Mouse (Mus musculus) retina, postnatal 1 day (tissue): ENCODE results near the gene Got2.
A peak's percentile ranks its signal among the peaks of the same experiment; 100 is the strongest.

Source experiments
- DNase-seq: peaks from one replicate; pipeline ENCODE4 v3.0.0-alpha.2; 2012

Got2 gene

GRCm38 (mm10) chr8:95888285-95889136, at the start of gene Got2:
TSS of gene Got2 (minus strand) at chr8:95888547.
- DNase-seq, result peak; percentile 96

DNA sequence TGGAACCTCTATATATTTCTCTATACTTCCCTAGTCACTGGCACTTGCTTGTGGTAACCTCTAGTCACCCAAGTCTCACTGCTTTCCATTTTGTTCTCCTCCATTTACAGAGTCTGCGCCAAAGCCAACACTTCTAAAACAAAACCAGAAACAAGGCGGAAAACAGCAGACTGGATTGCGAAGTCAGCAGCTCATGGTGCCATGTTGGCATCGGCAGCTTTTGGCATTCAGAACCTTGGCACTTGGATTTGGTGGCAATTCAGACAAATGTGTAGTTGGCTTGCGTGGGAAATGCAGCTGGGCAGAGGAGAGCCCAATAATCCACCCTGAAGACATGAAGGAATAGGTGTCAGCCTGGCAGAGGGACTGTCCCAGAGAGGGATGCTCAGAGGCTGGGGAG, 44.5 kb upstream of the Got2 start:
- DNase-seq, result no peak

- DNase-seq, result no peak
These were observed 41.5 kb upstream of the Got2 start for GRCm38 (mm10) chr8:95929821-95930220.

DNA sequence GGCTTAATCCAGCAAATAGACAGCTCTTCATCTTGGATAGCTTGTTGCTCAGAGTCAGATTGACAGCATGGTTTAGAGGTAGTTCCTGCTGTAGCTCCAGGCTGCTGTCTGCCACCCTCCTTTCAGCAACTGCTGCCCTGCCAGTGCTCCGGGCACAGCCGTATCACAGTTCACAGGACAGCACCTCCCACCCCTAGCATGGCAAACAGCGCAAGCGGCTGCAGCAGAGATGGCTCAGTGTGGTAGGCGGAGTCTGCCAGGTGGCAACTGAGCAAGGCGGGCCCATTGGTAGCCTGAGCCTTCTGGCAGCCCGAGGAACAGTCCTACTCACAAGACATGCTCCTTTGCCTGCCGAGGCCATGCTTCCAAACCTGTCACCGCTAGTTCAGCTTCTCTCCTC, 27.8 kb upstream of the Got2 start:
- peak; percentile 77 for DNase-seq

DNA sequence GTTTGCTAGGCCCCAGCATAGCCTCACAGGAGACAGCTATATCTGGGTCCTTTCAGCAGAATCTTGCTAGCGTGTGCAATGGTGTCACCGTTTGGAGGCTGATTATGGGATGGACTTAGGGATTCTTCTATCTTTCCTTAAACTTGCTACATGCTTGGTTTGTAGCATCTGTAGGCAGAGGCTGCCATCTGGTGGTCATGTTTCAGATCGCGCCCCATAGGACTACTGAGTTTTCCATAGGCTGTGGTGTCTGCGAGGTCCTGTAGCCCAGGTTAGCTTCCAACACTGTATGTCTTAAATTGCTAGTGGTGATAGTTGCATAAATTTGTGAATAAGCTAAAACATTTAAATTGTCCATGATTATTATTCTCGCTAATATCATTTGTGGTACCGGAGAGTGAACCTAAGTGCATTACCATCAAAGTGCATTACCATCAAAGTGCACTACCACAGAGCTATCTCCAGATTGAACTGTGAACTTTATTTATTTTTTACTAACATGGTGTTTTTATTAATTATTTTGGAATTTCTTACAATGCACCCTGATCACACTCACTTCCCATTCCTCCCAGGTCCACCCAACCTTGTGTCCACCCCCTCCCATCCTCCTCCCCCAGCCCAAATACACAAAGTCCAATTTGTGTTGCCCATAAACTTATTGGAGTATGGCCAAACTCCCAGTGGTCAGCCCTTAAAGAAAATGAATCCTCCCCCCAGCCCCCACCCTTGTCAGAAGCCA, 26.7 kb upstream of the Got2 start:
- DNase-seq, result peak; percentile 82

DNA sequence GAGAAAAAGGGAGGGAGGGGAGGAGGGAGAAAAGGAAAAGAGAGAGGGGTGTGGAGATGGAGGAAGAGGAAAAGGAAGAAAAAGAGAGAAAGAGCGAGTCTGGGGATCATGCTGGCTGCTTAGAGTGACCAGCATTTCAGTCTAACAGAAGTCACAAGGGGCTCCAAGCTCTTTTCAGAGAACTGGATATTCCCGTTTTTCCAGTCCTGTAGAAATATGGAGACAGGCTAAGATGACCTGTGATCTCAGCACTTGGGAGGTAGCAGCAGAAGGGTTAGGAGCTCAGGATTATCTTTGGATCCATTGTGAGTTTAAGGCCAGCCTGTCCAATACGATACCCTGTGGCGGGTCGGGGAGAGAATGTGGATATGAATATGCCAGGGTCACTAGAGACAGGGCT, 22.9 kb upstream of the Got2 start:
- DNase-seq, result no peak

- DNase-seq, result no peak
These were observed 19.5 kb upstream of the Got2 start for GRCm38 (mm10) chr8:95907885-95908284.

DNA sequence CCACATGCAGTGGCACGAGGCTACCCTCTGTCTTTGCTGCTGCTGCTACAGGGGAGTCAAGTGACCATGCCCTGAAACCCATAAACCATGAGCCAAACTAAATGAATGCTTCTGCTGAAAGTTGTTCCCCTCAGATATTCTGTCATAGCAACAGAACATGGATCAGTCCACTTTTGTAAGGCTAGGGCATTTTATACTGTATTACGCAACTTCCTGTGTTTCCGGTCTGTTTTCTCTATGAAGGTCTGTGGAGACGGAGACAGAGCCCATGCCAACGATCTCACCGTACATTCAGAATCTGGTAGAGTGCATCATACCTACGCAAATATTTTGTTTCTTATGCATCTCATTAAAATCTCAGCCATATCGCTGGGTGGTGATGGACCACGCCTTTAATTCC, 18.4 kb upstream of the Got2 start:
- DNase-seq, result no peak

- DNase-seq, result peak; percentile 58
These were observed 13.5 kb upstream of the Got2 start for GRCm38 (mm10) chr8:95901864-95902263.

DNA sequence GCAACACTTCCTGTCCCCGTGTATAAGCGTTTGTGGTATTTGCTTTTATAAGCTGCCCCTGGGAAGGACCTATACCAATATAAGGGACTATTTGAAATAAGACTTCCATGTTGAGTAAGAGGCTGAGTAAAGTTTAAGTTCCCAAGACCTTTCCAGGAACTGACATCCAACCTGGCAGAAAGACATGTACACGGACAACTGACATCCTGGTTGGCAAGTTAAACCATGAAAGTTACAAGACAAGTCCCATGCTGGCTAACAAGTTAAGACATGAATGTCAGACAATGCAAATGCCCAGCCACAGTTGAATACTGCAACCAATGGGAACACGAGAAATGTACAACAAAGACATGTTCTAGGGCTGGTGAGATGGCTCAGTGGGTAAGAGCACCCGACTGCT, 5.4 kb upstream of the Got2 start:
- DNase-seq, result no peak

DNA sequence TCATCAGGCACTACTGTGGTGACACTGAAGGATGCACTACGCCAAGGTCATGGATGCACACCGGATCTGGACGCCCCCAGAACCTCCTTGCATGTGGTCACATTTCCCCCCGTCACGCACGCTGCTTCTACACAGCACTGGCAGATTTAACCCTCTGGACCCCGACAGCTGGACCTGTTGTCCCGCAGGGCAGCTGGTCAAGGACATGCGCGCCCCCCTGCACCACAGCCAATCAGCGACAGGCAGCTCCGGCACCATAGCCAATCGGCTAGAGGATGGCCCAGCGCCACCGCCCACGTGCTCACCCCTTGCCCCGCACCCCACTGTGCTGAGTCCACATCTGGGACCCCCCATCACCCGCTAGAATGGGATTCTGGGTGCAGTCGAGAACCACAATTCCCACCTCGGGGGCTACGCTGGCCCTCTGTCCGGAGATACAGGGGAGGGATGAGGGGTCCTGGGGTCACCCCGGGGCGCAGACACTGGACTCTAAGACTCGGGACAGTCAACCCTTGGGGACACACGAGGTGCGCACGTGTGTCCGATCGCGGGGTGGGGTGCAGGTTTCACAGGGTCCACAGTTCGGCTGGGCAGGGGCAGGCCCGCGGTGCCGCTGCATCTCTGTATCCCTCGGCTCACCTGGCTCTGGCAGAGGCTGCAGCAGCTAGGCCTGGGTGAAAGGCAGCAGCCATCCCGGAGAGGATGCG, 616 bp downstream of the Got2 start:
- peak; percentile 90 for DNase-seq

- DNase-seq, result no peak
These were observed 1.4 kb downstream of the Got2 start for GRCm38 (mm10) chr8:95886647-95887577.

GRCm38 (mm10) chr8:95885966-95886365, 2.4 kb downstream of the Got2 start:
- DNase-seq, result no peak

GRCm38 (mm10) chr8:95885271-95885841, 3.0 kb downstream of the Got2 start:
- no peak for DNase-seq

DNA sequence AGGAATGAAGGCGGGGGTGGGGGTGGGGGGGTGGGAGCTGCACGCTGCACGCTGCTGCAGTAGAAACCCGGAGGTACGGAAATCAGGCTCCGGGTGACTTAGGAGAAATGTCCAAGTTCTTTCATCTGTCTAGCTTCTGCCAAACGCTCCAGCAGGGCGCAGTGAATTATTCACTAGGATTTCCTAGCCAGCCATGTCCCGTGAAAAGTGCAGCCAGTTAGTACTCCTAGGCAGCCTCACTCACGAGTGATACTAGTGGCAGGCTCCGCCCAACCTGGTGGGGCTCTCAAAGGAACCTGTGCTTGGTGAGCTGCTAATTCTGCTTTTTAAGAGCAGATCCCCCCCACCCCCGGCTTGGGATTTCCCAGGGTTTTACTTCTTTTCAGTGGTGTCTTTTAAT, 3.9 kb downstream of the Got2 start:
- DNase-seq, result no peak

- DNase-seq, result no peak
These were observed 6.2 kb downstream of the Got2 start for GRCm38 (mm10) chr8:95882191-95882590.

DNA sequence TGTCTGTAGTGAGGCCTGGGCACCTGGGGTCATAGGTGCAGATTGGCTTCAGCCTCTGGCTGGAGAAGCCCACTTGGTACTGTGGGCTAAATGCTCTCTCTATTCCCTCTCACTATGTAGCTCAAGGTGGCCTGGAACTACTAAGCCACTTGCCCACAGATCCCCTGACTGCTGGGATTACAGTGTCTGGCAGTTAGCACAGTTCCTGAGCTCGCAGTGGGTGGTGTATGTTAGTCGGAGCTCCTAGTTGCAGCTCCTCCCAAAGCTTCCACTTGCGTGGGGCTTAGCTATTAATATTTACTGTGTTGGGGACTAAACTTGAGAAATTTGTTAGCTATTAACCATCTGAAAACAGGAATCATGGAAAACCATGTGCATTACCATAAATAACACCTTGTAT, 6.8 kb downstream of the Got2 start:
- DNase-seq, result no peak

- DNase-seq, result peak; percentile 8
These were observed 8.5 kb downstream of the Got2 start for GRCm38 (mm10) chr8:95879823-95880222.

DNA sequence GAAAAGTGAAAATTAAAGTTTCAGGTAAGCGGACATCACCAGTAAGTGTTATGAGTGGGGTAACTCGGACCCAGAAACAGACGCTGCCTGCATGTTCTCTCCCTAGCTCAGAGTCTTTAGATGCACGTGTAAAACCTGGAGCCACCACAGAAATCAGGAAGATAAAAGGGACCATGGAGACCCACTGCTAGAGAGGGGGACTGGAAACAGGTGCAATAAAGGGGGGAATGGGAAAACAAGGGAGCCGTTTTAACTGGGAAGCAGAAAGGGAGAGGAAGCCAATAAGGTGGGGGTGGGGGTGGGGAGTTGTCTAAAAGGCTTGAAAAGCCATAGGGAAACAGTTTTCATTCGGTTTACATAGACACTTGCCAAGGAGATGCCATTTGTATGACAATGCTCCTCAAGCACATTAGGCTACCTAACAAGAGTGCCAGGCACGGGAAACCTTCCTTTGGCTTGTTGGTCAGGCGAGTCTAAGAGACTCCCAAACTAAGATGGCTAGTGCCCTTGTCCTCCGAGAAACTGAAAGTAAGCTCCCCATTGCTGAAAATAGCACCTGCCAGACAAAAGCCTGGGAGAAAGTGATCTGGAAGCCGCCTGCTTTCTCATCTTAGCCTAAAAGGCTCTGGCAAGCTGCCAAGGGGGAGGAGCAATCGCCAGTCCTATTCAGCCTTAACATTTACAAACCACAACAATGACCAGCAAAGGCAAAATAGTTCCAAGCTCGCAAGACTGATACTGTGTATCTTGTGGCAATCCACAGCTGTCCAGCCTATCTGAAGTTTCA, 10.0 kb downstream of the Got2 start:
- peak; percentile 79 for DNase-seq

GRCm38 (mm10) chr8:95875270-95875669, 13.1 kb downstream of the Got2 start:
- DNase-seq, result no peak

GRCm38 (mm10) chr8:95871690-95872089, 16.7 kb downstream of the Got2 start:
- DNase-seq, result no peak
